Mouse (Mus musculus) liver, postnatal 0 days (tissue): ENCODE data around the gene Bcl2l11.

ENCODE experiments used
- CTCF ChIP-seq: sonication (generic); IDR thresholded peaks from 2 replicates; pipeline ENCODE4 v1.5.1; 2016; ENCODE audit warnings: antibody characterized with exemption, low read depth
- EP300 ChIP-seq: IDR thresholded peaks from 2 replicates; pipeline ENCODE4 v1.6.1; 2016; ENCODE audit warnings: antibody characterized with exemption, low read depth, mild to moderate bottlenecking

- TF ChIP-seq EP300 (no peak), CTCF (no peak)
Observed at GRCm38 (mm10) chr2:128203147-128203546, 77.3 kb downstream of the Bcl2l11 start.
